In genomic region chr7:64564891-64565571, GRCm38 (mm10) we compare ENCODE assay signal across 12 mouse cellular contexts.
DNase-seq lines count a peak whose midpoint lies in the region; ATAC-seq lines count a peak whose summit lies in the region.
"Had no signal": no experiment of that assay in that cellular context is flagged by ENCODE, and none has a peak within 500 bp of the region (broad histone marks: within the 10 kb centered on the region; RNA-seq: fewer than 3 reads in every experiment).

No protein-coding gene starts in this region.

- H3K9me3 ChIP-seq in neural tube, embryonic 14.5 days (ENCODE audit: control insufficient read depth, low read length) = no peaks in the 10 kb centered on the region
- no peaks in the 10 kb centered on the region for H3K9me3 ChIP-seq in neural tube, embryonic 15.5 days (replicated peaks)
- H3K9me3 ChIP-seq: heart, embryonic 15.5 days; liver, embryonic 12.5 days had no signal

- 70% methylated on average over 7 of the region's 7 CpGs for WGBS in neural tube, embryonic 14.5 days
- WGBS in neural tube, embryonic 15.5 days = 61% methylated on average over 7 of the region's 7 CpGs

- ATAC-seq in neural tube, embryonic 14.5 days (ENCODE audit: low read depth) = no peak
- no peak for ATAC-seq in neural tube, embryonic 15.5 days (ENCODE audit: low FRiP score)
- ATAC-seq: liver, embryonic 12.5 days had no signal

- no peaks in the 10 kb centered on the region for H3K36me3 ChIP-seq in neural tube, embryonic 14.5 days (ENCODE audit: control insufficient read depth, insufficient read depth, low read length)
- H3K36me3 ChIP-seq in neural tube, embryonic 15.5 days = no peaks in the 10 kb centered on the region
- H3K36me3 ChIP-seq: heart, embryonic 15.5 days; liver, embryonic 12.5 days had no signal

- H3K27me3 ChIP-seq in neural tube, embryonic 14.5 days (ENCODE audit: control insufficient read depth, insufficient read depth, low read length) = no peaks in the 10 kb centered on the region
- H3K27me3 ChIP-seq in neural tube, embryonic 15.5 days (replicated peaks) = no peaks in the 10 kb centered on the region
- H3K27me3 ChIP-seq: heart, embryonic 15.5 days; liver, embryonic 12.5 days had no signal

- H3K9ac ChIP-seq in neural tube, embryonic 14.5 days (replicated peaks; ENCODE audit: low read depth, low read length) = no peak overlapping the region
- no peak overlapping the region for H3K9ac ChIP-seq in neural tube, embryonic 15.5 days (replicated peaks)
- H3K9ac ChIP-seq: heart, embryonic 15.5 days; liver, embryonic 12.5 days had no signal

- DNase-seq in cerebellum, adult 9-11 months = peak; percentile 44
- no peak for DNase-seq in cerebellum, postnatal 14 days
- DNase-seq in layer of hippocampus, adult 11-12 months (ENCODE audit: low spot score) = peak; percentile 63
- DNase-seq in layer of hippocampus, postnatal 25 days (ENCODE audit: extremely low spot score in 1 of 2, low spot score in 1 of 2) = no peak
- peak; percentile 52 to 76 for DNase-seq in right cerebral cortex, postnatal 36 days (ENCODE audit: low spot score in 2 of 2)
- no peak for DNase-seq in kidney, postnatal 25 days
- DNase-seq: heart, adult 11 months; lung, postnatal 10 days had no signal

- no peak overlapping the region for H3K4me3 ChIP-seq in neural tube, embryonic 14.5 days (ENCODE audit: low read depth, low read length)
- no peak overlapping the region for H3K4me3 ChIP-seq in neural tube, embryonic 15.5 days (replicated peaks)
- H3K4me3 ChIP-seq: heart, embryonic 15.5 days; liver, embryonic 12.5 days had no signal

- 0 out of 2 replicates have a peak overlapping the region, but pooled peaks have one; percentile 16 for H3K27ac ChIP-seq in neural tube, embryonic 14.5 days (ENCODE audit: low read depth, low read length)
- H3K27ac ChIP-seq in neural tube, embryonic 15.5 days (replicated peaks) = no peak overlapping the region
- H3K27ac ChIP-seq: heart, embryonic 15.5 days; liver, embryonic 12.5 days had no signal

- peaks cover 20% of the 10 kb centered on the region; the same call in 1 of the 2 replicates for H3K4me1 ChIP-seq in neural tube, embryonic 14.5 days (ENCODE audit: control insufficient read depth, insufficient read depth, low read length)
- peaks cover 34% of the 10 kb centered on the region for H3K4me1 ChIP-seq in neural tube, embryonic 15.5 days
- H3K4me1 ChIP-seq: heart, embryonic 15.5 days; liver, embryonic 12.5 days had no signal

- no peak overlapping the region for H3K4me2 ChIP-seq in neural tube, embryonic 14.5 days (ENCODE audit: low read depth, low read length)
- no peak overlapping the region for H3K4me2 ChIP-seq in neural tube, embryonic 15.5 days
- H3K4me2 ChIP-seq: heart, embryonic 15.5 days; liver, embryonic 12.5 days had no signal

Comparison
In these comparisons a context has a peak if more than half of its experiments do, and no peak if none do; other contexts are left out.
1. DNase-seq: peak in cerebellum, adult 9-11 months (single experiment), layer of hippocampus, adult 11-12 months (single experiment) and right cerebral cortex, postnatal 36 days (2 of 2); none in cerebellum, postnatal 14 days (0 of 2), layer of hippocampus, postnatal 25 days (0 of 2) and kidney, postnatal 25 days (0 of 2).